Mouse (Mus musculus) c-Kit-negative CD71-positive TER-119-positive erythroid progenitor cells, embryonic 14.5 days (primary cell): ENCODE results near the gene Lmod1.
"Not testable (repeated sequence)": the region's sequence is repeated elsewhere in the genome, so short reads cannot be mapped to it uniquely, and the experiment has no call there.

Experiments
- DNase-seq: peaks from one replicate; pipeline ENCODE4 v3.0.0-alpha.2; 2013; ENCODE audit warnings: low read depth, low spot score

The Lmod1 gene

DNA sequence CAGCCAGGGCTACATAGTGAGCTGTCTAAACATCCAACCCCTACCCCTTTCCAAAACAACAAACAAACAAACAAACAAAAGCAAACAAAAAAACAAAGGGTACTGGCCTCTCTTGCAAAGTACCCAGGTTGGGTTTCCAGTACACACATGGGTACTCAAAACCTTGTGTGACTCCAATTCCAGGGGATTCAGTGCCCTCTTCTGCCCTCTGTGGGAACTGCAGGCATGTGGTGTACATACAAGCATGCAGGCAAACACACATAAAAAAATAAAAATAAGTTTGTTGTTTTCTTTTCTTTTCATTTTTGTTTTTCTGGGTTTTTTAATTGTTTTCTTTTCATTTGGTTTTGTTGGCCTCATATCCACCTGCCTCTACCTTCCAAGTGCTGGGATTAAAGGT lies 37.5 kb downstream of the Lmod1 start:
- no peak for DNase-seq

DNA sequence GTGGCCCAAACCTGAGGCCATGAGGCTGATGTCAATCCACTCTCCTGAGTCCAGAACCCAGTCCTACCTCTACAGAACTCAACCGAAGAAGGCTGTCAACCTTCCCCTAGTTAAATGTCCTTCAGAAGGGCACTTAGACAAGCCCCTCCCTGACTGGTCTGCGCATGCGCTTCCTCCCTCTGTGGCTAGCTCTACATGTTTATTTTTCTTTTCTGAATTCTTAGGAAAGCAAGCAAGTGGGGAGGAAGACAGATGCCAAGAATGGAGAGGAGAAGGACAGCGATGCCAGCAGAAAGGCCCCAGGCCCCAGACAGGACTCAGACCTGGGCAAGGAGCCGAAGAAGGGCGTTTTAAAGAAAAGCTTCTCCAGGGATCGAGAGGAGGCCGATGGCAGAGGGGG lies 38.8 kb downstream of the Lmod1 start:
- no peak for DNase-seq

DNA sequence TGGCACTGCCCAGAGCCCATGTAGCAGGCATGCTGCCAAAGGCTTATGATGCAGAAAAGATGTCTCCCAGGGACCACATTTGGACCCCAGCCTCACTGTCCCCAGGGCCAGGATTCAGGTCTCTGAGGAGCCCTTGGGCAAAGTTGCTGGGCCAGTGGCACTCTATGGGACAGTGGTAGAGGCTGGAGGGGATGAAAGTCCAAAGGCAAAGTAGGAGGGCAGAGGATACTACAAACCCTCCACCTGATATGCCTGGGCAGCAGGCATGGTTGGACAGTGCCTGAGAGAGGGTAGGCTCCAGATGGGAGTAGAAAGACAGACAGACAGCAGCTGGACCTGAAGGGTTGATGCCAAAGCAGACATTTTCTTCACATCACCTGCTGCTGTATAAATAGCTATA lies 41.8 kb downstream of the Lmod1 start:
- DNase-seq = no peak

DNA sequence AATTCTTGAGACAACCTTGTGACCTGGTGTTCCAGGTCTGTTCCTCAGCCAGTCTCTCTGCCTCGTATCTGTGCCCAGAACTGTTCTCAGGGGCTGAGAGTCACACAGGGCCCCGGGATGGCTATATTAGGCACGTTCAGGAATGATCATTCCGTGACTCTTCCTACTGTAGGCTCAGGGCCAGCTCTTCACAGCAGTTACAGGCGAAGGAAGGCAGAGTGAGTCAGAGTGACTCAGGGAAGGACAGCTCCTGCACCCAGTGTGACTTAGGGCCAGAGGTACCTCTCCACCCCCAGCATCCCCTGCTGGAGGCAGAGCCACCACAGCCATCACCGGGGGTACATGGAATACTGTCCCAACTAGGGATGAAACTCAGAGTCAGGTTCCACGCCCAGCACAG lies 42.4 kb downstream of the Lmod1 start:
- no peak for DNase-seq

DNA sequence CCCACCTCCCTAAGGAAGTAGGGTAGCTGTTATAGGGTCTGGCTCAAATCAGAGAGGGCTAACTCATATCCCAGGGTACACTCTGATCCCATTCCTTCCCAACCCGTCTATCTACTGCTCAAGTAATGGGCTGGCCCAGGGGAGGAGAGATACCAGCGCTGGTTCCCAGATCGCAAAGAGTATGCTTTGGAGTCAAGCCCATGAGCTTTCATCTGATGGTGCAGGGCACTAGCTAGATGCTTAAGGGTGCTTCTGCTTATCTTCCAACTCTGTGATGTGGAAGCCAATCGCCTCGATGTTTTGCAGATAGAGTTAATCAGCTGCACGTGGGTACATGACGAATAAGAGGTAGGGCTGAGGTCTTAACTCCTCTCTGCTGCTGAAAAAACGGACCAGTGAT lies 43.0 kb downstream of the Lmod1 start:
- DNase-seq = no peak

DNA sequence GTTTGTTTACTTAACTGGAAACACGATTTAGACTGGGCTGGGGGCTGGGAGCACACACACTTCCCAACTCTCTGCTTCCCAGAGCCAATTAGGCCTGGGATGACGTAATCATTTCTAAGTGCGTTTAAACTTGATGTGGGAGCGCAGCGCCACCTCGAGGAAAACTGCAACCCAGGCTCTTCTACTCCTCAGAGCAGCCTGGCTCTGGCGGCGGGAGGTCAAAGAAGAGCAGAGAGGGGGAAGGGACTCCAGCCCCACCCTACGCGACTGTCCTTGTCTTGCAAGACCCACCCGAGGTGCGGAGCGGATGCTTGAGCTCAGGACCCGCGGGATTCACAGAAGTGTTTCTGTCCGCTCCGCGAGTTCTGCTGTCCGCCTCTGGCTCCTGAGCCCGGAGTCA lies 43.6 kb downstream of the Lmod1 start:
- DNase-seq = no peak

DNA sequence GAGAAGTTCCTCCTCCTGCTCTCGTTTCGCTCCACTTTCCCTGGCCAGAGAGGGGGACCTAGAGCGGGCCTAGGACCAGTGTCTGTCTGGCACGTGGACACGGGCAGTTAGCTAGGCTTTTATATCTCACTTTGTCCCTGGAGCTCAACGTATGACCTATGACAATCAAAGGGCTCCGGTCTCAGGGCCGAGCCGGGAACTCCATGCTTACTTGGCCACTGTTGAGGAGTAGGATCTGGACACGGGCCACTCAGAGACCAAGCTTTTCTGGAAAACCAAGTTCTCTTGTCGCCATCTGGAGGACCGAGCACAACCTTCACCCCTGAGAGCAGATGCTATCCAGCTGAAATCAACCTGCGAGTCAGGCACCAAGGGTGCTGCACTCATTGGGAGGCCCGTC lies 44.4 kb downstream of the Lmod1 start:
- DNase-seq = no peak

DNA sequence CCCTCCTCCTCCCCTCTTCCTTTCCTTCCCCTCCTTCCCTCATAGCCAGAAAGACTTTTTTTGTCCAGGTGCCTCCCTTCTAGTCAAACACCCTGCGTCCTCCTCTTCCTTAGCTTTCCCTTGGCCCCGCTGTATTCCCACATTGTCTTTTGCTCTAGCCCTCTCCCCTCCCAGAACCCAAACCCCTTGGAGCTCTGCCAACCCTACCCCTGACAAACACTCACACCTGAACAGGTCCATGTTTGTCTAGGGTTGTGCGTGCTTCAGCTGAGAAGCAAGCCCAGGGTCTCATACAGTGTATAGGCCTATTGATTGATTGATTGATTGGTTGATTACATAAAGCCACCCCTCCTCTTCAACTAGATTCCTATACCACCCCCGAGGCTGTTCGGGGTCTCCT lies 44.8 kb downstream of the Lmod1 start:
- no peak for DNase-seq

DNA sequence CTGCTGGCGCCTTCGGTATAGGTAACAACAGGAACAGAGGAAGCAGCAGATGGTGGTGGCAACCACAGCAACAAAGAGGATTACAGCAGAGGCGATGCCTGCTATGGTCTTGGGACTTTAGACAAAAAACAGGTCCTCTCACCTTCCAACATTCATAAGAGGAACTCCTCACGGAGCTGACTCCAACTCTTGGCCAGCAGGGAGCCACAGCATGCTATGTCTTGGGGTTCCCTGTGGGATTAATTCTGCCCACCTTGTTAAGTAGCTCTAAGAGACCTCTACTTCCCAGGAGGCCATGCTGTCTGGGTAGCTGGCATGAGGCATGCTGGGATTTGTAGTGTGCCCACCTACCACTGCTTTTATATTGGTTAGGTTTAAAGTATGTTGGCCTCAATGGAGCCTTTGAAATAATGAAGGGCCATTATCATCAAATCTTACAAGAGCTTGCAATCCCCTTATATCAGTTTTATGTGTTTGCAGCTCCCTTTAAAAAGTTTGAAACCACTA lies 48.6 kb downstream of the Lmod1 start:
- no peak for DNase-seq

DNA sequence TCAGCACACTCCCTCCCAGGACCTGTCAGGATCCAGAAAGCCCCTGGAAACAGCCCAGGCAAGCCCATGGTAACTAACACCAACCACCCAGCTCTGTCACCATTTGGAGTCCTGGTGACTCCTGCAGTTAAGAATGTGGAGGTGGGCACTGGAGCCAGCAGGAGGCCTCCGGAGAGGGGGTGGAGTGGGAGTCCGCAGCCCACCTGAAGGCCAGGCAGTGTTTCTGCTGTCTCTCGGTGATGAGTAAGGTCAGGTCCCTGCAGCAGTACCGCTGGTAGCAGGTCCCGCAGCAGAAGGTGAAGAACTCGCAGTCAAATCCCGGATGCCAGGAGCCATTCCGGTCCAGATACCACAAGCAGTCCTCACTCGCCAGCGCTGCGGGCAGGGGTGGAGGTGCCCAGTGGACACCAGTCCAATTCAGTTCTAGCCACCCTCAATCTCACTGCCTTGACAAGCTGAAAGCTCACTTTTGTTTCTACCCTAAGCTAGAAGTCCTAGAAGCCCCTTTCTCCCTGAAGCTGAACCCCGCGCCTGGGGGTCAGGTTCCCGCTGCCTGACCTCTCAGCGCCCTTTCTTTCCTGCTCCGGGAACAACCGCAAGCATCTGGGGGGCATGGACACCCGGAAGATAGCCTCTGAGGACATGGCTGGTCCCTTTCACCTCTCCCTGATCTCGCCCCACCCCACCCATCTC lies 49.7 kb downstream of the Lmod1 start:
- DNase-seq = no peak

DNA sequence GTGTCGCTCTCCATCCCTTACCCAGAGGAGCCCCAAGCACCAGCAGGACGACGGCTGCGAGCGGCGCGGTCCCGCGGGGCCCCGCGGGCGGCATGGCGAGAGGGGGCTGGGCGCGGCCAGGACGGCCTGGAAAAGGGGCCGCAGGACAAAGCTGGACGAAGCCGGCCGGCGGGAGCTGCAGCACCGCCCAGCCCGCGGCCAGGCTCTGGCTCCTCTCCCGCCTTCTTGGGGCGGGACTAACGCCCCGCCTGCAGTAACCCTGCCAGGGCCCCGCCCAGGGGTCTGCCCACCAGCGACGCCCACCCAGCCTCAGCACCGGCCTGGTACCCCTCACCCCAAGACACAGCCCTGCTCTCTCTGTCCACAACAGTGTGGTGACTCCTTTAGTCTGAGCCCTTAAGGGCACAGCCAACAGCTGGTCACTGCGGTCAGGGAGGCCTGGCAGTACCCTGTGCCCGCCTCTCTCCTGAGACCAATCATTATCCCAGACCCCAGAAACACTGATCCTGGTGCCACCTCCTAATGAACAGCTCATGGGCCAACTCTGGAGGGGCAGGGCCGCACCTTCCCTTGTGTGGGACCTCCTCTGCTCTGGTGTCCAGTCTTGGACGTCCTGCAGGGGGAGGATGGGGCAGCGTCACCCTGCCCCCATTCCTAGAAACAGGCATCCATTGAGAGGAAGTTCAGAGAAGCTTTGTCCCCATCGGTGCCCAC lies 50.4 kb downstream of the Lmod1 start, which contains the start of gene Shisa4:
TSS of gene Shisa4 (minus strand) at position 370 of the 714 bp plus-strand sequence.
- no peak for DNase-seq

DNA sequence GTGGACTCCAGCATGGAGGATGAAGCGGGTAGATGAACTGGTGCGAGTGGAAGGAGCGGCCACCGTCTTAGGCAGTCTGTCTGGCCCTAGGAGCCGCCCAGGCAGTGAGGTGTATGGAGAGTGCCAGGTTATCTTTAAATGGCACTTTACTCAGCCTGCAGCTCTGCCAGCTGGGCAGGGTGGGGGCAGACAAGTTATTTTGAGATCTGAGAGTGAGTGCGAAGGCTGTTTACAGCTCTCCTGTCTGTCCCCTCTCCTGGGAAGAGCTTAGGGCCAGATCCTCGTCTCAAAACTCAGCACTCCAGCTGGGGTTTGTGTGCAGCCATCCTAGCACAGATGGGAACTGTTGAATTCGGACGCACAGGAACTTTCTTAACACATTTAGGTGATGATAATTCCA lies 54.0 kb downstream of the Lmod1 start:
- DNase-seq = no peak

DNA sequence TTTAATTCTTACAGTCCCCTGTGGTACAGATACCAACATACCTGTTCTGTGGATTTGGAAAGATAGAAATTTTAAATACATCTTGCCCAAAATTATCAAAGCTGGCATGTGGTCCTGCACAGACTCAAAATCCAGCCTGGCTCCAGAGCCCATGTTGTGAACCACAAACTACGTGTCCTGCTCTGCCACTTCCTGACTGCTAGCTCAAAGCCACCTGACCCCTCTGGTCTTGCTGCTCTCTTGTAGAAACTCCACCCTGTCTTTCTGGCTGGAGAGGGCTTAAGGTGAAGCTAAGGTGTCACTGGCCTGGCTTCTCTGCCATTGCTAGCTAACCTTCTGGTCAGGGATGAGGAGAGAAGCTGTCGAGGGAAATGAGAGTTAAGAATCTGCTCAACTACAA lies 54.4 kb downstream of the Lmod1 start:
- DNase-seq = no peak

DNA sequence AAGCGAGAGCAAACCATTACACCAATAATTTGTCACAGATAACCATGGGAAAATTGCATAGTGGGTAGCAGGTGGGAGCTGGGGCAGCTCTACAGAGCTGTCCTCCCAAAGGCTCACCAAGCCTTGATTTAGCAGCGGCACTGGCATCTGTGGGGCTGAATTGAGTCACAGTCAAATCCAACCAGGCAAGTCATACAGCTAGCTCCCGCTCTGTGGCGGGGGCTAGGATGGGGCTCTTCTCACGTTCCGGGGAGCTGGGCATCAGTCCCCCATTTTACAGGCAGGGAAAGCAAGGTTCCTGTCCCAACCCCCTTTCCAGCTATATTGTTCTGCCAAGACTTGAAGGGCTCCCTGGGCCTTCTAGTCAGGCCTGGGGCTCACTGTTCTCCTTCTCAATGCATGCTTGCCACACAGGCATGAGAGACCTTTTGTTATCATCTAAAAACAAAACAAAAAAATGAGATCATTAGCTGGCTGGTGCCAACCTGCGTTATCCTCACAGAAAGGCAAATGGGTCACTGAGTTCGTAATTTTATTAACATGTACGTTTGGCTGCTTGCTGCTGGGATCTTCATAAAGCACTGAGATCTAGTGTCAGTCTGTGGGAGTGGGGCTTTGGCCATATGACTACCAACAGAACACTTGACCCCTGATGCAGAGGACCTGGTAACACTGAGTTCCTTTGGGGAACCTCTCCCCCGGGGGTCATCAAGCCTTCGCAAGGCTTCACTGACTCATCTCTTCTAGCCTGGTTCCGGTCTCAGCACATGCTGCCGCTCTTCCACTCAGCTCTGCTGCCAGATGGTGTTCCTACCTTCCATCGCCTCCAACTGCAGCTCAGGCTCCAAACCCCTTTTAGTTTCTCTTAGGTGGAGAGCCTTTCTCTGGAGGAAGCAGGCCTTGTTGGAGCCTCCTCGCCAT lies 55.7 kb downstream of the Lmod1 start:
- no peak for DNase-seq

DNA sequence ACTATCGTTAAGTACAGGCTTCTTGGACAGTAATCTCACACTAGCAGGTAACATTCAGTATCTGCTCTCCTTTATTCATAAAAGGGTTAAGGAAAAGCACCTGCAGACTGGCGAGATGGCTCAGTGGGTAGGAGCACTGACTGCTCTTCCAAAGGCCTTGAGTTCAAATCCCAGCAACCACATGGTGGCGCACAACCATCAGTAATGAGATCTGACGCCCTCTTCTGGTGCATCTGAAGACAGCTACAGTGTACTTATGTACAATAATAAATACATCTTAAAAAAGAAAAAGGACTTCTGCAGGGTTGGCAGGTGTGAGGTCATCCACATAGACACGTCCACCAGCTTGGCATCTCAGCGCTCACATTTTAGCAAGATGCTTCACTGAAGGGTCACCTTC lies 57.0 kb downstream of the Lmod1 start:
- not testable (repeated sequence) for DNase-seq

DNA sequence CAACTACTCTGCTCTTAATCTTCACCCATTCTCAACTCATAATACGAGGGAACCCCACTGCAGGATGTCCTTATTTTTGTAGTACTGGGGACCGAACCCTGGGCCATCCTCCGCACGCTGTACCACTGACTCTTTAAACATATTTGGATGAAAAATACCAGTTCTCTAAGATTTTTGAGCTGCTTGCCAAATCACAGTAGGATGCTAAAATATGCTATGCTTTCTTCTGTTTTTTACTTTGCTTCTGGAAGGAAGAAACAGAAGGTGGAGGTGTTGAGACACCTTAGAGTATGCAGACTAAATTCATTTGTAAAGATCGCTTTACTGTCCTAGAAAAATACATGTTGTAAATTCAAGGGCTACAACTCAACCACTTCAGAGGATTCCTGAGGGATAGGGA lies 59.6 kb downstream of the Lmod1 start:
- no peak for DNase-seq

DNA sequence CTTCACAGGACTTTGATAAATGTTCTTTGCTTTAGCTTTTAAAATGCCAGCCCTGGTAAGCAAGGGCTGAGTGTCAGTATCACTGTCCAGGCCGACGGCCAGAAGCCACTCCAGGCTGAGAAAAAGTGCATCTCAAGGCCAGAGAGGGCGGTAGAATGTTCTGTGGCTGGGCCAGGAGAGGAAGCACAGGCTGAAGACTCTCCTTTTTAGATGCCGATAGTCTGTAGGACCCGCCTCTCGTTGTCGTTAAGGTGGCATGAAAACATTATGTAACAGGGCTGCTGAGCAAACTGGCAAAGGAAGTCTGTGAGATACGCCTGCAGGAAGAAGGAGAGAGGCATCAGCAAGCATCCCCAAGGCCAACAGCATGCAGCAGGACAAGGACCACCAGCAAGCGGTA lies 60.6 kb downstream of the Lmod1 start:
- DNase-seq = no peak

DNA sequence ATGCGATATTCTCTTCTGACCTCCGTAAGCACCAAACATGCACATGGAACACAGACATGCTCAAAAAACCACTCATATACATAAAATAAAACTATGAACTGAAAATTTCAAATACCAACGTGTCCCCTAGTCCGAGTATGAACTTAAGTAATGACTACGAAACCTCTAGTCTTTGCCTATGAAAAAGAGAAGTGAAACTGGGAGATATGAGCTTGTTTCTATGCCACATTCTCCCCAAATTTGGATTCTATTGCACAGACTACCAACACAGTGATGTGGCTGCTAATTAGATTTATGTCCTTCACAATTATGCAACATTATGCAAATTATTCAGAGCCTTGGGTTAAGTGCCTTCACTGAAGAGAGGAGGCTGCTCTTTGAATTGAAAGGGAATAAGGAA lies 74.9 kb downstream of the Lmod1 start:
- DNase-seq = no peak

DNA sequence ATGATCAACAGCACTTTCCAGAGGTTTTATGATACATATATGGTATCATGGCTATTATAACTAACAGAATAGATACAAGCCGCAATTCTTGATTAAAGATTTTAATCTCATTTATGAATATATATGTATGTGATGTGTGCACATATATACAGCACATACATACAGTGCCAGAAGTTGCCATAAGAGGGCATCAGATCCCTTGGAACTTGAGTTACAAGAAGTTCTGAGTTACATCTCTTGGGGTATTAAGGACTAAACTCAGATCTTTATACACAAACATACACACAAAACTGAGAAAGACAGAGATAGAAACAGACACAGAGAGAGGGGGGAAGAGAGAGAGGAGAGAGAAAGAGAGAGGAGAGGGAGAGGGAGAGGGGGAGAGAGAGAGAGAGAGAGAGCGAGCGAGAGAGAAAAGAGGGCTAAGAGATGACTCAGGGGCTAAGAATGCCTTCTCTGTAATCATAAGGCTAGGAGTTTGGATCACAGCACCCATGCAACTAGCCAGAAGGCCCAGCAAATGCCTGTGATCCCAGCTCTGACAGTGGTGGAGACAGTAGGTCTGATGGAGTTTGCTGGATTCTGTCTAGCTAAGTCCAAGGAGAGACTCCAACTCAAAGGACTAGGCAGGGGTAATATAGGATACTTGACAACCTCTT lies 77.0 kb downstream of the Lmod1 start:
- DNase-seq = no peak

DNA sequence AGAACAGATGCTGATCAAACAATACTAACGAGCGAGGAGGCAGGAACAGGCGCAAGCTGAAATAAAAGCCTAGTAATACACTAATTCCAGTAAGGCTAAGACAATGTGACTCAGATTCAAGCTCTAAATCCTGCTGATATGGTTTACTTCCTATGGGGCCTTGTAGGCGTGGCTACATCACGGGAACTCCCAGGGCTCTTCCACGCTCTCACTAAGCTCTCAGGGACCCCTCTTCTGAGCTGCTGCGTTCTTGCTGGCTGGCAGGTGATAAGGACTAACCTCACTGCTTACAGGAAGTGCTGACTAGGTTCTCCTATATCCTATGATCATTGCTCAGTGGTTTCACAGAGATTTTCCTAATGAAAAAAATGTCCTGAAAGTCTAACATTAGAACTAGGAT lies 80.7 kb downstream of the Lmod1 start:
- DNase-seq = no peak

DNA sequence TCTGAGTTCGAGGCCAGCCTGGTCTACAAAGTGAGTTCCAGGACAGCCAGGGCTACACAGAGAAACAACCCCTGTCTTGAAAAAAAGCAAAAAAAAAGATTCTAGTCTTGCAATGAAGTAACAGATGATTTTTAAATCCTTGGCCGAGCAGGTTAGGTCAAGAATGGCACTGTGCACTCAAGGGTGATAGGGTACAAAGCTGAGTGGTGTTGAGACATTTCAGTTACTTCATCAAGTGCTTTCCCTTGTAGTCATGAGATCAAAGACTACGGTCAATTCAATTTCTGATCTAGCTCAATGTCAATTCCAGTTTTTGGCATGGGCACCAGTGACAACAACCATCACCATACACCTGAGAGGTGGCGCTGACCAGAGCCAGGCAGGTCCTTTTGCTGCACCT lies 84.4 kb downstream of the Lmod1 start:
- no peak for DNase-seq

DNA sequence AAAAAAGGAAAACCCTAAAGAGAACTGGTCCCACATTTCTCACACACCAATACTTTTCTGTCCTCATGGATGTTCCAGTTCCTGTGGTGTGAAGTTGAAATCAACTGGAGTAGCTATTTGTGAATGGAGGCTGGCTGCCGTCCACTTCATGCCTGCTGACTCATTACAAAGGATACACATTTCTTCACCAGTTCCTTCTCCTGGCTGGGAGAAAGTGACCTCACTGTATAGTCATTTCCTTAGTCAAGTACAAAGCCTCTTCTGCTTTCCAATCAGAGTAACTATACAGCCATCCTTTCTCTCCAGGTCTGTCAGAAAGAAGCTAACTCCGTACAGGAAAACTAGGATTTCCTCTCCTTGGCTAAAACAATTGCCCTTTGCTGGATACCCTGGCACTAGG lies 86.4 kb downstream of the Lmod1 start:
- no peak for DNase-seq
